Mouse (Mus musculus): Measurements from ENCODE around the gene Il17rd. TPM values are rescaled to one million over a fixed set of nuclear protein-coding genes. Genes with fewer than 3 reads are reported as not detected.

The Il17rd gene
- 1 to 10 TPM; 2.0 to 2.2 TPM for total RNA-seq (2021)
- long read RNA-seq, experiment 1, partial matches to known transcripts = 0 of 1 reads
- long read RNA-seq, experiment 1, other reads (novel, unspliced or antisense) = 1 of 1 reads
- long read RNA-seq, experiment 2 = 0 reads

GRCm38 (mm10) chr14:27038783-27039182, at the start of gene Il17rd:
TSS of gene Il17rd (plus strand) at chr14:27038941.
- peak; percentile 94 for DNase-seq (ENCODE audit: low spot score)

- DNase-seq (ENCODE audit: low spot score) = no peak
These were observed 47.1 kb upstream of the Il17rd start for GRCm38 (mm10) chr14:26991622-26992021.

GRCm38 (mm10) chr14:26993427-26993826, 45.3 kb upstream of the Il17rd start:
- no peak for DNase-seq (ENCODE audit: low spot score)

- DNase-seq (ENCODE audit: low spot score) = peak; percentile 12
These were observed 44.5 kb upstream of the Il17rd start, which contains the start of gene Hesx1 for GRCm38 (mm10) chr14:26994211-26994741. TSS of gene Hesx1 (plus strand) at chr14:26994416.

GRCm38 (mm10) chr14:26996257-26996656, 42.5 kb upstream of the Il17rd start:
- DNase-seq (ENCODE audit: low spot score) = no peak

GRCm38 (mm10) chr14:27000386-27000785, 38.4 kb upstream of the Il17rd start:
- no peak for DNase-seq (ENCODE audit: low spot score)

GRCm38 (mm10) chr14:27004906-27005305, 33.8 kb upstream of the Il17rd start:
- DNase-seq (ENCODE audit: low spot score) = no peak

- no peak for DNase-seq (ENCODE audit: low spot score)
These were observed 32.8 kb upstream of the Il17rd start for GRCm38 (mm10) chr14:27005937-27006336.

GRCm38 (mm10) chr14:27011561-27011960, 27.2 kb upstream of the Il17rd start:
- no peak for DNase-seq (ENCODE audit: low spot score)

- no peak for DNase-seq (ENCODE audit: low spot score)
These were observed 25.1 kb upstream of the Il17rd start for GRCm38 (mm10) chr14:27013658-27014057.

GRCm38 (mm10) chr14:27017936-27018335, 20.8 kb upstream of the Il17rd start:
- DNase-seq (ENCODE audit: low spot score) = no peak

GRCm38 (mm10) chr14:27019850-27020249, 18.9 kb upstream of the Il17rd start:
- no peak for DNase-seq (ENCODE audit: low spot score)

GRCm38 (mm10) chr14:27022876-27023275, 15.9 kb upstream of the Il17rd start:
- peak; percentile 46 for DNase-seq (ENCODE audit: low spot score)

- DNase-seq (ENCODE audit: low spot score) = no peak
These were observed 14.1 kb upstream of the Il17rd start for GRCm38 (mm10) chr14:27024664-27025063.

GRCm38 (mm10) chr14:27029771-27030173, 9.0 kb upstream of the Il17rd start:
- peak; percentile 52 for DNase-seq (ENCODE audit: low spot score)

- DNase-seq (ENCODE audit: low spot score) = peak; percentile 81
These were observed 7.6 kb upstream of the Il17rd start for GRCm38 (mm10) chr14:27031142-27031541.

- no peak for DNase-seq (ENCODE audit: low spot score)
These were observed 1.2 kb upstream of the Il17rd start for GRCm38 (mm10) chr14:27037513-27037912.

GRCm38 (mm10) chr14:27039281-27040248, 824 bp downstream of the Il17rd start:
- peak; percentile 39 for DNase-seq (ENCODE audit: low spot score)

- DNase-seq (ENCODE audit: low spot score) = no peak
These were observed 1.7 kb downstream of the Il17rd start for GRCm38 (mm10) chr14:27040451-27040850.

- peak; percentile 38 for DNase-seq (ENCODE audit: low spot score)
These were observed 3.7 kb downstream of the Il17rd start for GRCm38 (mm10) chr14:27042280-27042983.

- peak; percentile 15 for DNase-seq (ENCODE audit: low spot score)
These were observed 4.7 kb downstream of the Il17rd start for GRCm38 (mm10) chr14:27043416-27043815.

Data from gastrocnemius, adult 18-20 months (tissue).